Mouse (Mus musculus): ENCODE measurements around the gene Fam135a. TPM values are rescaled to one million over a fixed set of nuclear protein-coding genes. Genes with fewer than 3 reads are reported as not detected.

The Fam135a gene
- polyA plus RNA-seq, 1 experiment from 2014 or later, result 25.5 TPM

Other genes with a start within 250 kb of the Fam135a start
- gene Smap1, start 178.0 kb downstream of the Fam135a start, polyA plus RNA-seq (2015; fragmentation: Nextera tagmentation; extraction: Ambion mirVana), result 18.9 and 30.6 TPM in 2 replicates
- 66.0 and 75.5 TPM in 2 replicates for gene Sdhaf4, start 94.7 kb downstream of the Fam135a start, polyA plus RNA-seq (2015; fragmentation: Nextera tagmentation; extraction: Ambion mirVana)
- gene Col9a1, start 77.3 kb upstream of the Fam135a start, polyA plus RNA-seq (2015; fragmentation: Nextera tagmentation; extraction: Ambion mirVana), result 6.5 and 7.6 TPM in 2 replicates

Data from heart, embryonic 16.5 days (tissue).